Mouse (Mus musculus): ENCODE data around the gene Cryzl1. TPM values are rescaled to one million over a fixed set of nuclear protein-coding genes. Genes with fewer than 3 reads are reported as not detected.
"Not testable (repeated sequence)": the region's sequence is repeated elsewhere in the genome, so short reads cannot be mapped to it uniquely, and the experiment has no call there.

Cryzl1 gene
- total RNA-seq, 2 experiments from 2014 or later: 11.4 to 15.6 TPM

DNA sequence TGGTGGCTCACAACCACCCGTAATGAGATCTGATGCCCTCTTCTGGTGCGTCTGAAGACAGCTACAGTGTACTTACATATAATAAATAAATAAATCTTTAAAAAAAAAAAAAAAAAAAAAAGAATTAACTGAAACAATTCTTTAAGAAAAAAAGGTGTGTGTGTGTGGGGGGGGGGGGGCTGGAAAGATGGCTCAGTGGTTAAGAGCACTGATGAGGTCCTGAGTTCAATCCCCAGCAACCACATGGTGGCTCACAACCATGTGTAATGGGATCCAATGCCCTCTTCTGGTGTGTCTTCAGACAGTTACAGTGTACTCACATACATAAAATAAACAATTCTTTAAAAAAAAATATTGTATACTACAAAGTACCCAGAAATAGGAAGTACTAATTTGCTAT lies 83.4 kb downstream of the Cryzl1 start:
- DNase-seq (ENCODE audit: low spot score): not testable (repeated sequence)

DNA sequence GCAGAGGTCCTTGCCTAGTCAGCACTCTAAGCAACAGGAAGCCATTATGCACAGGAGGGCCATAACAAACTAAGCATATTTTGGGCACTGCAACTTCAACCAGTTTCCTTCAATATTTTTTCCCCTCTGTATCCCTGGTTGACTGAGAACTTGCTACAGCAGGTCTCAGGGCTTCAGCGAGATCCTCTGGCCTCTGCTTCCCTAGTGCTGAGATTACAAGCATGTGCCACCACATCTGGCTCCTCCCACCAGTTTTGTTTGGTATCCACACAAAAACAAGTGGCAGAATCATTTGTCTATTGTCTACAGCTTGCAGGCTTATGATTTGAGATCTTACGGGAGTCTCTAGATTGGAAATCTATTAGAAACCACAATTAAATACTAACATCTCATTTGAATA lies 83.9 kb downstream of the Cryzl1 start:
- no peak for DNase-seq (ENCODE audit: low spot score)

DNA sequence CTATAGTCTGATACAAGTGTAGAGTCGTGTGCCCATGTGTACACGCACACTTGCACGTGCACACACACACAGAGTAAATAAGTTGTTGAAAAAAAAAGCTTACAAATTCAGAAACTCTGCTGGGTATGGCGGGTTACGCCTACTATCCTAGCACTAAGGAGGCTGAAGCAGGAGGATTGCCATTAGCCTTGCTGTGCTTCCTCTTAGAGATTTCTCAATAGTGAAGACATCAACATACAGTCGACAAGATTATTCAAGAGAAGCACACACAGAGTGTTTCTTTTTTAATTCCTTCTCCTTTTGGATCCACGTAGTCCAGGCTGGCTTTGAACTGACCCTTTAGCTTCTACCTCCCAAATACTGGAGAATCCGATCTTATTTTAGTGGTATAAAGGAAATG lies 88.6 kb downstream of the Cryzl1 start:
- no peak for DNase-seq (ENCODE audit: low spot score)

DNA sequence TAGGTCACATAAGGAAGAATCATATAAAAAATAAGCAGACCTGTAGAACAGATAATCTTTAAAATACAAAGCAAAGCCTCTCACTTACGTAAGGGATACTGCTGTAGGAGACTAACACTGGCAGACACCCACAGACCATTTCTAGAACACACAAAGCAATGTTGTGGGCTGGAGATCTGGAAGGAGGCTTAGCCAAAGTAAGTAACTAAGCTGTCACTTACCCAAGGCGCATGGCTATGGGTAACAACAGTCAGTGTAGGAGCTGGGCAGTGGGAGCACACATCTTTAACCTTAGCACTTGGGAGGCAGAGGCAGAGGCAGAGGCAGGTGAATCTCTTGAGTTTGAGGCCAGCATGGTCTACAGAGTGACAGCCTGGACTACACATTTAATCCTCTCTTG lies 89.1 kb downstream of the Cryzl1 start:
- no peak for DNase-seq (ENCODE audit: low spot score)

Other genes with a start within 250 kb of the Cryzl1 start
- 10 to 100 TPM in 1 of 2 experiments, 1 to 10 TPM in 1; 9.8 to 12.2 TPM for gene Ifnar1, start 243.7 kb downstream of the Cryzl1 start, total RNA-seq (2021)
- gene Ifngr2, start 181.9 kb downstream of the Cryzl1 start, total RNA-seq (2021): 10 to 100 TPM; 52.7 to 61.5 TPM
- gene Tmem50b, start 131.2 kb downstream of the Cryzl1 start, total RNA-seq (2021): 10 to 100 TPM; 13.1 to 15.1 TPM
- 10 to 100 TPM; 19.8 to 20.5 TPM for gene Dnajc28, start 109.9 kb downstream of the Cryzl1 start, total RNA-seq (2021)
- 10 to 100 TPM; 60.8 to 64.6 TPM for gene Gart, start 82.0 kb downstream of the Cryzl1 start, total RNA-seq (2021)
- gene Son, start 81.5 kb downstream of the Cryzl1 start, total RNA-seq (2021): 10 to 100 TPM; 92.4 to 97.4 TPM
- 1 to 10 TPM; 1.1 TPM for gene Donson, start 40.2 kb downstream of the Cryzl1 start, total RNA-seq (2021)
- 10 to 100 TPM; 62.8 to 63.5 TPM for gene Itsn1, start 306 bp upstream of the Cryzl1 start, total RNA-seq (2021)

Data from gastrocnemius, adult 18-20 months (tissue).